Comparison of ENCODE assay signal across 7 mouse cellular contexts in the genomic region with DNA sequence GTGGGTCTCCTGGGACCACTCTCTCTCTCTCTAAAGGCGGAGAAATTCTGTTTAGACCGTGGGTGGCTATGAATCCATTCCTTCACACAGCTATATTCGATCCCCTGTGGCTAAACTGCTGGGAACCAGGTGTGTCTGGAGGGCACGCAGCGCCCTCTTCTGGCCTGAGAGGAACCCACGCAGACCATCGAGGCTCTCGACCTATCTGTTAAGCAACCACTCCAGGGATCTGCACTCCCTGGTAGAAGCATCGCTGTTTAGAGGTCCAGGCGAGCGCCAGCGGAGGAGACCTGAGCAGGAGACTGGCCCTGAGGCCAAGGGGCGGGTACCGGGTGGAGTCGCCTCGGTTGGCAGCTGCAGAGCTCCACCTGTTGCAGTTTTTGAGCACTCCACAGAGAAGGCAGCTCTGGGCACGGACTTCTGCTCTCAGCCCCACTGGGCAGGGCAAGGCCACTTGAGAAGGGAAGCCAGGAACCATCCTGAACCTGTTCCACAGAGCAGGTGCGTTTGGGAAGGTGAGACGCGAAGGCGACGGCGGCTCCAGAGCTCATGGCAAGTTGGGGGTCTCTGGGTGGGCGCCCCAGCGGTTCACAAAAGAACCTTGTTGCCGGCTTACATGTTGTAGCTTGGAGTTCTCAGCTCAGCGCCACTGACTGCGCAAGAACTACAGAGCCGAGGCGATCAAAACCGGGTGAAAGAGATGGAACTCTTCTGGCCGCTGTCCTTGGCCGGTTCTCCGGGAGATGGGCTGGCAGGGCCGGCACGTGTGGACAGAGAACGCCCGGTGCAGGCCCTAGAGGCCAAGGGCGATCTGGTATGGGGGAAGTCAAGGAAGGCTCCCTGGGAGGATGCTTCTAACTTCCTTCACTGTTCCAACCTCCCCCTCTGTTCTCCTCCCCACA. TPM values are rescaled to one million over a fixed set of nuclear protein-coding genes. Genes with fewer than 3 reads are reported as not detected.
DNase-seq lines count a peak whose midpoint lies in the region.

A gene (plus strand): TSS at position 199 of the 902 bp plus-strand sequence.

- H3K4me1 ChIP-seq in megakaryocyte, embryonic 14.5 days = peaks cover 47% of the 10 kb centered on the region

- H3K9me3 ChIP-seq in megakaryocyte, embryonic 14.5 days = no peaks in the 10 kb centered on the region

- peak within 1 kb of the TSS; percentile 90 for H3K4me3 ChIP-seq in megakaryocyte, embryonic 14.5 days (replicated peaks)

- H3K27me3 ChIP-seq in megakaryocyte, embryonic 14.5 days (replicated peaks) = peaks cover 77% of the 10 kb centered on the region

- H3K36me3 ChIP-seq in megakaryocyte, embryonic 14.5 days (replicated peaks; ENCODE audit: low read length) = no peaks in the 10 kb centered on the region

- intact Hi-C loops in left cerebral cortex, postnatal 10 days (cut with DNase I) = loop anchor here (5.0 kb wide), 2 partner anchors 62 to 143 kb away; no protein-coding TSS in a partner anchor

- DNase-seq in ZHBTc4 (ENCODE audit: low read depth, low spot score) = peak; percentile 90
- DNase-seq in cerebellum, postnatal 36 days = peak; percentile 62 to 68
- peak; percentile 23 to 41 for DNase-seq in gastrocnemius, adult 8-10 months (ENCODE audit: low spot score in 2 of 2)
- peak; percentile 80 for DNase-seq in induced T-regulatory cell, adult 2 months (ENCODE audit: low read depth)
- peak; percentile 51 to 63 for DNase-seq in left cerebral cortex, postnatal 10 days (ENCODE audit: extremely low spot score in 1 of 2, low spot score in 2 of 2)
- DNase-seq in right cerebral cortex, postnatal 25 days = peak; percentile 71

RNA-seq across cellular contexts. Expression of the gene that starts here (rescaled TPM):
- total RNA-seq in gastrocnemius, adult 8-10 months (2022) = under 1 TPM in 3 of 4 experiments, not detected in 1; 0.10 to 0.20 (median 0.12) TPM
- 1 to 10 TPM; 3.5 to 4.1 TPM for total RNA-seq in left cerebral cortex, postnatal 10 days (2021)
- 0.35 TPM in 1 of 2 replicates, not detected in the other for polyA plus RNA-seq in megakaryocyte, embryonic 14.5 days (2012; ENCODE audit: insufficient read depth, low replicate concordance)

Comparison
In these comparisons a context has a peak if more than half of its experiments do, and no peak if none do; other contexts are left out.
1. Peak in every context shown above with its lines: DNase-seq and H3K4me3 ChIP-seq.
2. Peak in DNase-seq in gastrocnemius, adult 8-10 months; RNA of the gene not detected or under 1 TPM.
3. DNase-seq: peak in every context shown above with its lines; median percentile 90 in ZHBTc4; 80 in induced T-regulatory cell, adult 2 months; 71 in right cerebral cortex, postnatal 25 days; 65 in cerebellum, postnatal 36 days; 57 in left cerebral cortex, postnatal 10 days; 32 in gastrocnemius, adult 8-10 months.